Mouse (Mus musculus) megakaryocyte progenitor cell, adult 5-6 weeks (primary cell): ENCODE measurements around the gene Nhlrc3. TPM values are rescaled to one million over a fixed set of nuclear protein-coding genes. Genes with fewer than 3 reads are reported as not detected.

Experiments used
- total RNA-seq, 2 experiments: library from RNA; stranded (forward) in 1 of 2; stranded (reverse) in 1 of 2; fragments of 157-497, 149-512 nt in 1 of 2; fragments of 200-1000 nt in 1 of 2; gene quantifications; 2 replicates each; pipeline versions ENCODE4 v1.2.3 to v1.2.4; 2015 to 2017

Nhlrc3 gene
- total RNA-seq, 2 experiments from 2014 or later: 6.2 to 7.8 TPM

Other genes starting within 250 kb of the Nhlrc3 start
- 27.5 and 32.9 TPM in 2 replicates for gene Proser1, start 334 bp upstream of the Nhlrc3 start, total RNA-seq (2015)
- 7.0 and 7.9 TPM in 2 replicates for gene Proser1, start 334 bp upstream of the Nhlrc3 start, total RNA-seq (2017)
- gene Stoml3, start 25.3 kb upstream of the Nhlrc3 start, total RNA-seq (2015): not detected in 2 replicates
- gene Stoml3, start 25.3 kb upstream of the Nhlrc3 start, total RNA-seq (2017): not detected in 2 replicates
- not detected in 2 replicates for gene Frem2, start 194.0 kb upstream of the Nhlrc3 start, total RNA-seq (2015)
- not detected in 2 replicates for gene Frem2, start 194.0 kb upstream of the Nhlrc3 start, total RNA-seq (2017)